Mouse (Mus musculus) brown adipose tissue, adult 24 weeks (tissue): Measurements from ENCODE around the gene Kdm7a. TPM values are rescaled to one million over a fixed set of nuclear protein-coding genes. Genes with fewer than 3 reads are reported as not detected.

Experiments
- H3K27ac ChIP-seq: fragments of 200-500 bp; replicated peaks from 2 replicates; pipeline ENCODE4 v1.5.1; 2012; ENCODE audit warnings: low read depth, mild to moderate bottlenecking, low read length
- H3K4me1 ChIP-seq: fragments of 200-500 bp; 2 replicates; pipeline ENCODE4 v1.6.1; 2012; ENCODE audit warnings: low read length, mixed read lengths; ENCODE audit not compliant: control insufficient read depth, insufficient read depth, insufficient read length
- H3K4me3 ChIP-seq: fragments of 200-500 bp; 2 replicates; pipeline ENCODE4 v1.5.1; 2012; ENCODE audit warnings: low read depth, mild to moderate bottlenecking, low read length, moderate library complexity; ENCODE audit not compliant: insufficient read depth
- polyA plus RNA-seq: library from polyadenylated mRNA; stranded (reverse); fragments of >200 nt; gene quantifications from 2 replicates; pipeline ENCODE4 v1.2.4, GENCODE M21; 2012; ENCODE audit not compliant: missing spikeins, insufficient read depth, insufficient read length

The Kdm7a gene
- 9.5 and 12.2 TPM in 2 replicates for polyA plus RNA-seq

- peak within 1 kb of the TSS; percentile 97 for H3K4me3 ChIP-seq
- H3K27ac ChIP-seq, result peak within 1 kb of the TSS; percentile 83
- H3K4me1 ChIP-seq, result 0 out of 2 replicates have a peak, but pooled peaks cover 2% of the 10 kb centered on the region
Observed at GRCm38 (mm10) chr6:39206581-39207461, at the start of gene Kdm7a. Kdm7a (minus strand) TSS chr6:39206789.

- Histone ChIP-seq H3K4me3 (no peak overlapping the region), H3K4me1 (peaks cover 13% of the 10 kb centered on the region), H3K27ac (no peak overlapping the region)
Observed at GRCm38 (mm10) chr6:39255271-39255670, 48.7 kb upstream of the Kdm7a start.

GRCm38 (mm10) chr6:39250055-39250454 lies 43.5 kb upstream of the Kdm7a start:
- H3K4me1 ChIP-seq, result no peaks in the 10 kb centered on the region

DNA sequence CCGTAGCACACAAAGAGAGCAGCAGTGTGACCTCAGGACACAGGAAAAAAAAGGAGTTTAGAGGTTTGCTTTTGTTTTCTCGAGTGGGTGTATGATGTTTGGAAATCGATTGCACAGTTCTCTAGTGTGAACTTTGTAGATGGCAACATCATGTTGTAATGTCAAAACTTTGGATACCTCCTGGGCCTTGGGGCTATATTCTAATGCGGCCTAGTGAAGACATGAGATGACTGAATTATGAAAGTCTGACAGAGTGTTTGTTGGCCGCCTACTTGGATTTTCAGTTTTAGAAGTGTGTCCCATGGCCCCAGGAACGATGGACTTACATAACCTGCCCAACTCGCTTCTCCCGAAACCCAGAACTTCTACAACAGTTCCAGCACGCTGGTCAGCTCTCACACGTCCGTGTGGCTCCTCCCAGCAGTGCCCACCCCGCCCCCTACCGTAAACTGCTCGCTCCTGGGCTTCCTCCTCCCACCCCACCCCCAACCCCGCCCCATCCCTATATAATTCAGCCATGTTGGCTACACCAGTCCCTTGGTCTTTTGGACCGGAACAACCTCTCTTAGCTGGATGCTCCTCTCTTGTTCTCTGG lies 42.7 kb upstream of the Kdm7a start:
- Histone ChIP-seq H3K27ac (no peak overlapping the region), H3K4me3 (no peak overlapping the region), H3K4me1 (no peaks in the 10 kb centered on the region)

More at GRCm38 (mm10) chr6:39250055-39250454, 43.5 kb upstream of the Kdm7a start:
- H3K4me3 ChIP-seq, result no peak overlapping the region
- H3K27ac ChIP-seq, result no peak overlapping the region

DNA sequence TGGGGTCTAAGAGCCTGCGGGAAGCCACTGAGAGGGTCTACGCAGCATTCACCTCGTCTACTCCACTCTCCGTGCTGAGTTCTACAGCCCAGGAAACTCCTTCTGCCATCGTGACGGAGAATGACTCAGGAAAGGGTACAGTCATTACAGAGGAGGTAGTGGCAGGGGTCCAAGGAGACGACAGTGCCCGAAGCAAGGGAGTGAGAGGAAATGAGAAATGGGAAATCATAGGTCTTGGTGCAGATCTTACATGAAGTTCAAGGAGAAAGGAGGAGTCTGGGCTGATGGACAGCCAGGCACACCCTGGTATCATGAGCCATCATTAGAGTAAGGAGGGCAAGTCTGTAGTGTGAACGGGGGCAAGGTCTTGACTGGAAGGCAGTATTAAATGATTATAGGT lies 37.5 kb upstream of the Kdm7a start:
- H3K4me3 ChIP-seq, result no peak overlapping the region
- H3K27ac ChIP-seq, result no peak overlapping the region; the same call in 1 of the 2 replicates
- H3K4me1 ChIP-seq, result peaks cover 23% of the 10 kb centered on the region

DNA sequence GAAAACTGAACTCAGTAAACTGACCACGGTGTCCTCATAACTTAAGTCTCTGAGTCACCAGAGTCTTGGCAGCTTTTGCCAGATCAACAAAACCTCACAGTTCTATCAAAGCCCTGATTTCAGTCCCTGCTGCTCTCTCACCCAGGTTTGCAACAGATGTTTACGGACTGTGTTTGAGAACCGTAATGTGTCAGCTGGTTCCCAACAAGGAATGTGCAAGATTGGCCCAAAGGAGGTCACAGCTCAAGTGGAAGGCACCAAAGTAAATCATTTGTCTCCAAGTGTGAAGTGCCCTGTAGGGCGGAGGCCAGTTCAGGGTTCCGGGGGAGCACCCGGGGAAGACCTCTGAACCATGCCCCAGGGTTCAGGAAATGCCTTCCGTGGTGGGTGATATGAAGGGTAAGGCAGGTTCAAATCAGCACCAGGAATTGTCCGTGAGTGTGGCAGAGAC lies 36.9 kb upstream of the Kdm7a start:
- peak overlapping the region; percentile 48 for H3K27ac ChIP-seq
- H3K4me1 ChIP-seq, result peaks cover 23% of the 10 kb centered on the region
- H3K4me3 ChIP-seq, result no peak overlapping the region

GRCm38 (mm10) chr6:39242718-39243471 lies 36.3 kb upstream of the Kdm7a start:
- H3K27ac ChIP-seq, result peak overlapping the region; percentile 48
- no peak overlapping the region for H3K4me3 ChIP-seq
- H3K4me1 ChIP-seq, result peaks cover 23% of the 10 kb centered on the region

DNA sequence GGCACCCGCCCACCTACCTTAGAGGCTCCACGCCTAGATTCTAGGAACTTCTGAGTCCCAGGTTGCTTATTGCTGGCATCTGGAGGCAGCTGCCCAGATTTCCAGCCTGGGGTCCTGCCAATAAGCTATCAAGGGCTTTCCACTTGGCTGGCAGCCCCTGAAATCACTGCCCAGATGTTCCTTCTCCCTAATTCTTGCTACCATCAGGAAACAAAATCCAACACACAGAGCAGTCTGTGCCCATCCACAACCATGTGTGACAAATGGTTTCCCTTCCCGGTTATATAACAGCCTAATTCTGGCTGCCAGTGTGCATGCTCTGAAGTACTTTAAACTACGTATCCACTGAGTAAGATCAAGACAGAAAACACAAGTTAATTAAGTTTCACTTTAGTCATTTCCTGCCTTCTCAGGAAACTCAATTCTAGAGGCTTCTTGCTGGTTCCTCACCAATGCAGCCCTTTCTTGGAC lies 34.9 kb upstream of the Kdm7a start:
- peak overlapping the region; percentile 7 for H3K27ac ChIP-seq
- H3K4me3 ChIP-seq, result no peak overlapping the region
- peaks cover 23% of the 10 kb centered on the region for H3K4me1 ChIP-seq

GRCm38 (mm10) chr6:39240956-39241355 lies 34.4 kb upstream of the Kdm7a start:
- H3K27ac ChIP-seq, result peak overlapping the region; percentile 7

DNA sequence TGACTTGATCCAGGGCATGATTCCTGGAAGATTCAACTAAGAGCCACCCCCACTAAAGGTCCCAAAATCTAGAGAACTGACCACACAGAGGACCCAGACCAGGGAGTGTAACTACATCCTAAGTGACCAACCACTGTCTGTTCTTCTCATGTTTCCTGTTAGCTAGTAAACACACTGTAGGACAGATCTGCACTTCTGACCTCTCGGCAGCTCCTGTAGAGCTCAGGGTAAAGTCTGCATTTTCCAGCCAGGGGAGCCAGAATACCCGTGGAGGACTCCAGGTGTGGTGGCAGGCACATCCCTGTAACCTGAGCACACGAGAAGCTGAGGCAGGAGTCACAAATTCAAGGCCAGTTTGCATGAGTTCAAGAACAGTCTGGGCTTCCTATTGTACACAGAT lies 31.3 kb upstream of the Kdm7a start:
- Histone ChIP-seq H3K4me3 (no peak overlapping the region), H3K4me1 (peaks cover 9% of the 10 kb centered on the region), H3K27ac (no peak overlapping the region)

More at GRCm38 (mm10) chr6:39240956-39241355, 34.4 kb upstream of the Kdm7a start:
- Histone ChIP-seq H3K4me1 (peaks cover 23% of the 10 kb centered on the region), H3K4me3 (no peak overlapping the region)

DNA sequence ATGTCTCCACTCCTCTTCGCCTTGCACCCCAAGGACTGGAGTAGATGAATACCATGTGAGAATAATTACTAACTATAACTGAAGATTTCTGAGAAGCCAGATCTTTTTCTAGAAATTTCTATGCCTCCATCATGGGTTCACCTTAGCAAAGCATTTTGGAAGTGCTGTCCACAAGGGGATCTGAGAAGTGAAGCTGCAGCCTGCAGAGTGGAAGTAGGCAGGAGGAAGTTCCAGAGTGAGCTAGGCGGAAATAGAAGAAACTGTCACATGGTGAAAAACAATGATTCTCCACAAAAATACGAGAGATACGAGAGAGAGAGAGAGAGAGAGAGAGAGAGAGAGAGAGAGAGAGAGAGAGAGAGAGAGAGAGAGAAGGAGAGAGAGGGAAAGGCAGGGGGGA lies 26.0 kb upstream of the Kdm7a start:
- H3K4me1 ChIP-seq, result no peaks in the 10 kb centered on the region
- no peak overlapping the region for H3K4me3 ChIP-seq
- peak overlapping the region; percentile 44 for H3K27ac ChIP-seq

- no peak overlapping the region for H3K27ac ChIP-seq
- H3K4me3 ChIP-seq, result no peak overlapping the region
- H3K4me1 ChIP-seq, result no peaks in the 10 kb centered on the region; the same call in 1 of the 2 replicates
Observed at GRCm38 (mm10) chr6:39230664-39231063, 24.1 kb upstream of the Kdm7a start.

DNA sequence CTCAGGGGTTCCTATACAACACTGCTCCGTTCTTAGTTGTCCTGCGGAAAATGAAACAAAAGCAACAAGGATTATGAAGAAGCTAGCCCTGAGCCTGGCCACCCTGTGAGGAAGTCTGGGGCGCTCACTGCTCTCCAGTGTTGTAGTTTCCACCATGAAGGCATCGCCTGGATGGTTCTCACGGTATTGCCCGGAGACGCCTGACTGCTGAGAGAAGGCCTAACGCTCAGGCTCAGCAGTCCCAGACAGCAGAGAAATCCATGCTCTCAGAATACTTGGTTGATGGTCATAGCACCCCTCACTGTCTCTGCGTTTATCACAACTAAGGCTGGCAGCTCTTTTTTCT lies 20.0 kb upstream of the Kdm7a start:
- peak overlapping the region; percentile 14; the same call in 1 of the 2 replicates for H3K4me3 ChIP-seq
- no peaks in the 10 kb centered on the region; the same call in 1 of the 2 replicates for H3K4me1 ChIP-seq
- peak overlapping the region; percentile 71 for H3K27ac ChIP-seq

DNA sequence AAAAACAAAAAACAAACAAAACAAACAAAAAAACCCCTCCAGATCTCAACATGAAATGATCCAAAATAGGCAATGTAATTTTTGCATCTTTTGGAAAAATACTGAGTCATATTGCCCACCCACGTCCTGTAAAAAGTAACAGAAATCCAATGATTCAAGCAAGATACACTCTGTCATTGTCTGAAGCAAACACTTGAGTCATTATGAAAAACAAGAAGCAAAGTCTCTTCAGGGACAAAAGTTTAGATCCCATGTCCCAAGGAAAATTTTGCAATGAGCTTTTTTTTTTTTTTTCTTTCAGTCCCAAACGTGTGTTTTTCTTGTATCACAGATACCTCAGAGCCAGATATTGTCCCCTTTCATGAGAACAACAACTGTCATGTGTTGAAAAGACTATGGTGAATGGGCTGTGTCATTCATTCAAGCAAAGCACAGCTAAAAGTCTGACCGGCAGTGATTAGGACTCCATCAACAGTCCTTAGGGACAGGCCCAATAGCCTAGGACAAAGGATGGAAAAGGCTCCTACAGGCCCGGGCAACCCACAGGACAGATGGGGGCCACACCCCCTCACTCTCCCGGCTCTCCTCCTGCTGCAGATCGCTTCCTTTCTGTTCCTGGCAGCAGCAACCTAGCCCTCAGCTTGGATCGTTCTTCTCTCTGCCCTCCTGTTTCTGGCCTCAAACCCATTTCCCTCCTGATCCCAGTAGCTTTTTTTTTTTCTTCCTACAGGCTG lies 19.5 kb upstream of the Kdm7a start:
- H3K27ac ChIP-seq, result peak overlapping the region; percentile 71
- no peaks in the 10 kb centered on the region; the same call in 1 of the 2 replicates for H3K4me1 ChIP-seq
- H3K4me3 ChIP-seq, result peak overlapping the region; percentile 14; the same call in 1 of the 2 replicates
